ENCODE assay signal across 8 mouse cellular contexts in genomic region chr1:156241035-156241434, GRCm38 (mm10). TPM values are rescaled to one million over a fixed set of nuclear protein-coding genes. Genes with fewer than 3 reads are reported as not detected.
DNase-seq lines count a peak whose midpoint lies in the region; ATAC-seq and TF ChIP-seq lines count a peak whose summit lies in the region.

No protein-coding gene starts in this region.

- H3K27ac ChIP-seq in hindbrain, embryonic 13.5 days: no peak overlapping the region
- H3K27ac ChIP-seq in hindbrain, embryonic 10.5 days: no peak overlapping the region
- no peak overlapping the region for H3K27ac ChIP-seq in MEL (ENCODE audit: control insufficient read depth, low read depth, low read length)
- H3K27ac ChIP-seq in forebrain, embryonic 15.5 days (replicated peaks): no peak overlapping the region

- TF ChIP-seq CTCF in MEL (IDR thresholded peaks at IDR 0.05 in 2 of 3, conservative IDR thresholded peaks at IDR 0.05 in 1 of 3; ENCODE audit: control insufficient read depth in 1 of 3, insufficient read depth in 1 of 3, low read depth in 2 of 3, low read length in 3 of 3, poor library complexity in 1 of 3, severe bottlenecking in 1 of 3): peak; percentile 26 to 92 (median 89); a peak in 5 of 6 replicates

- H3K9me3 ChIP-seq in hindbrain, embryonic 13.5 days: no peaks in the 10 kb centered on the region
- H3K9me3 ChIP-seq in hindbrain, embryonic 10.5 days: no peaks in the 10 kb centered on the region
- H3K9me3 ChIP-seq in MEL (replicated peaks; ENCODE audit: insufficient read depth, low read length): no peaks in the 10 kb centered on the region
- H3K9me3 ChIP-seq in forebrain, embryonic 15.5 days: no peaks in the 10 kb centered on the region

- peak in 1 of 2 experiments; percentile 35; a peak in 1 of 4 replicates for TF ChIP-seq EP300 in MEL (IDR thresholded peaks at IDR 0.05; ENCODE audit: low read depth in 1 of 2, low read length in 2 of 2)

- TF ChIP-seq POLR2A in MEL (IDR thresholded peaks at IDR 0.05; ENCODE audit: control insufficient read depth in 1 of 2, insufficient read depth in 1 of 2, low read depth in 1 of 2, low read length in 2 of 2, poor library complexity in 1 of 2): no peak

- H3K79me2 ChIP-seq in MEL (ENCODE audit: control insufficient read depth, insufficient read depth, low read length, poor library complexity): no peaks in the 10 kb centered on the region

- no peak overlapping the region for H3K4me2 ChIP-seq in hindbrain, embryonic 13.5 days
- no peak overlapping the region for H3K4me2 ChIP-seq in forebrain, embryonic 15.5 days (replicated peaks)

- peak; percentile 83 for TF ChIP-seq RAD21 in MEL (IDR thresholded peaks at IDR 0.05; ENCODE audit: low read depth, low read length)

- DNase-seq in hindbrain, embryonic 10.5 days (ENCODE audit: low spot score): no peak
- DNase-seq in A20 (ENCODE audit: low read depth, low spot score) (peak; percentile 73), MEL (ENCODE audit: low read depth, low spot score) (peak; percentile 90)
- peak; percentile 8 for DNase-seq in lung, postnatal 25 days (ENCODE audit: low spot score)
- DNase-seq in urinary bladder, postnatal 4 days (ENCODE audit: low spot score in 2 of 2): no peak

- peak; percentile 3; the same call in 1 of the 2 replicates for ATAC-seq in hindbrain, embryonic 13.5 days (ENCODE audit: low FRiP score)
- ATAC-seq in erythroblast, adult 5-6 weeks (replicated peaks; ENCODE audit: low FRiP score, poor library complexity, severe bottlenecking): 0 out of 2 replicates have a peak, but pooled peaks have one; percentile 53
- no peak for ATAC-seq in forebrain, embryonic 15.5 days (replicated peaks)

- no peak overlapping the region for H3K4me3 ChIP-seq in hindbrain, embryonic 13.5 days
- H3K4me3 ChIP-seq in hindbrain, embryonic 10.5 days: no peak overlapping the region
- peak overlapping the region in 1 of 2 experiments; percentile 18; a peak in 1 of 4 replicates for H3K4me3 ChIP-seq in MEL (ENCODE audit: control insufficient read depth in 1 of 2, insufficient read depth in 1 of 2, low read depth in 2 of 2, low read length in 2 of 2)
- H3K4me3 ChIP-seq in forebrain, embryonic 15.5 days: no peak overlapping the region

- peaks cover 5% of the 10 kb centered on the region; the same call in 1 of the 2 replicates for H3K4me1 ChIP-seq in hindbrain, embryonic 13.5 days (replicated peaks)
- H3K4me1 ChIP-seq in hindbrain, embryonic 10.5 days (replicated peaks): no peaks in the 10 kb centered on the region
- H3K4me1 ChIP-seq in MEL (ENCODE audit: control insufficient read depth in 1 of 2, insufficient read depth in 2 of 2, low read length in 2 of 2): no peaks in the 10 kb centered on the region
- H3K4me1 ChIP-seq in forebrain, embryonic 15.5 days: 0 out of 2 replicates have a peak, but pooled peaks cover 2% of the 10 kb centered on the region

- no peaks in the 10 kb centered on the region for H3K36me3 ChIP-seq in hindbrain, embryonic 13.5 days
- H3K36me3 ChIP-seq in hindbrain, embryonic 10.5 days: no peaks in the 10 kb centered on the region
- no peaks in the 10 kb centered on the region; a peak in 1 of 4 replicates for H3K36me3 ChIP-seq in MEL (ENCODE audit: control insufficient read depth in 1 of 2, insufficient read depth in 2 of 2, low read length in 2 of 2)
- no peaks in the 10 kb centered on the region for H3K36me3 ChIP-seq in forebrain, embryonic 15.5 days

- no peak overlapping the region for H3K9ac ChIP-seq in hindbrain, embryonic 13.5 days
- no peak overlapping the region; the same call in 1 of the 2 replicates for H3K9ac ChIP-seq in MEL (ENCODE audit: control insufficient read depth, low read depth, low read length, poor library complexity, severe bottlenecking)
- no peak overlapping the region for H3K9ac ChIP-seq in forebrain, embryonic 15.5 days (replicated peaks)

- H3K27me3 ChIP-seq in hindbrain, embryonic 13.5 days: 0 out of 2 replicates have a peak, but pooled peaks cover 7% of the 10 kb centered on the region
- H3K27me3 ChIP-seq in hindbrain, embryonic 10.5 days (ENCODE audit: insufficient read depth, poor library complexity, severe bottlenecking): no peaks in the 10 kb centered on the region
- H3K27me3 ChIP-seq in MEL (ENCODE audit: control insufficient read depth in 1 of 2, insufficient read depth in 2 of 2, low read length in 2 of 2): no peaks in the 10 kb centered on the region
- no peaks in the 10 kb centered on the region for H3K27me3 ChIP-seq in forebrain, embryonic 15.5 days

- WGBS in hindbrain, embryonic 13.5 days: 37% methylated on average over 2 of the region's 2 CpGs
- 43% methylated on average over 2 of the region's 2 CpGs for WGBS in hindbrain, embryonic 10.5 days
- 44% methylated on average over 2 of the region's 2 CpGs for WGBS in forebrain, embryonic 15.5 days

TF ChIP-seq in MEL, 35 proteins besides CTCF, POLR2A, EP300 and RAD21:
- TF ChIP-seq MYC (IDR thresholded peaks at IDR 0.05; ENCODE audit: low read depth, low read length) (peak; percentile 71; the same call in 1 of the 2 replicates), SMC3 (IDR thresholded peaks at IDR 0.05; ENCODE audit: low read depth, low read length) (peak; percentile 79), TBP (IDR thresholded peaks at IDR 0.05; ENCODE audit: low read depth, low read length) (no peak), MAX (IDR thresholded peaks at IDR 0.05; ENCODE audit: low read length) (peak; percentile 37; the same call in 1 of the 2 replicates), SIN3A (IDR thresholded peaks at IDR 0.05; ENCODE audit: low read length) (0 out of 2 replicates have a peak, but pooled peaks have one; percentile 40), KAT2A (conservative IDR thresholded peaks at IDR 0.05; ENCODE audit: low read depth, low read length) (no peak; the same call in 1 of the 2 replicates), GATA1 (IDR thresholded peaks at IDR 0.05; ENCODE audit: low read depth, low read length) (0 out of 2 replicates have a peak, but pooled peaks have one; percentile 31), ZC3H11A (IDR thresholded peaks at IDR 0.05; ENCODE audit: low read depth, low read length) (peak; percentile 69), ELF1 (IDR thresholded peaks at IDR 0.05; ENCODE audit: low read depth, low read length) (0 out of 2 replicates have a peak, but pooled peaks have one; percentile 18), RCOR1 (IDR thresholded peaks at IDR 0.05; ENCODE audit: low read depth, low read length) (0 out of 2 replicates have a peak, but pooled peaks have one; percentile 16), MYB (IDR thresholded peaks at IDR 0.05; ENCODE audit: low read depth, low read length) (no peak)

RNA-seq across cellular contexts. Expression of gene Fam163a, which starts 36.2 kb away (rescaled TPM):
- 4.3 and 6.4 TPM in 2 replicates for polyA plus RNA-seq in hindbrain, embryonic 13.5 days (2015; fragmentation: Nextera tagmentation; extraction: Ambion mirVana)
- polyA plus RNA-seq in hindbrain, embryonic 10.5 days (2016; fragmentation: Nextera tagmentation; extraction: Ambion mirVana): 4.9 and 7.7 TPM in 2 replicates
- total RNA-seq in MEL (2012; rRNA removed): not detected in 2 replicates
- polyA plus RNA-seq in MEL (2012; ENCODE audit: insufficient read depth in 1 of 2, insufficient read length in 2 of 2, low read depth in 1 of 2, low replicate concordance in 2 of 2, missing spikeins in 1 of 2): not detected
- total RNA-seq in erythroblast, adult 5-6 weeks (2015; ENCODE audit: low replicate concordance): not detected in 2 replicates
- total RNA-seq in erythroblast, adult 5-6 weeks (2017; ENCODE audit: low replicate concordance): not detected in 2 replicates
- polyA plus RNA-seq in forebrain, embryonic 15.5 days (2015; fragmentation: Nextera tagmentation; extraction: Ambion mirVana): 2.4 and 3.0 TPM in 2 replicates

Comparison
In these comparisons a context has a peak if more than half of its experiments do, and no peak if none do; other contexts are left out.
1. DNase-seq: peak in A20 (single experiment), MEL (single experiment) and lung, postnatal 25 days (single experiment); none in hindbrain, embryonic 10.5 days (single experiment) and urinary bladder, postnatal 4 days (0 of 2).